Mouse (Mus musculus) lung, postnatal 14 days (tissue): Measurements from ENCODE around the gene Iqsec3.

Experiments used
- DNase-seq: peaks from one replicate; pipeline ENCODE4 v3.0.0; 2021

Iqsec3 gene

GRCm38 (mm10) chr6:121473093-121473821, at the start of gene Iqsec3:
Gene Iqsec3, minus strand, starts transcription at chr6:121473678.
- DNase-seq: peak; percentile 94

GRCm38 (mm10) chr6:121522106-121522705, 48.7 kb upstream of the Iqsec3 start:
- DNase-seq: no peak

GRCm38 (mm10) chr6:121521030-121521429, 47.6 kb upstream of the Iqsec3 start:
- DNase-seq: no peak

- no peak for DNase-seq
Measured at GRCm38 (mm10) chr6:121519896-121520295, 46.4 kb upstream of the Iqsec3 start.

GRCm38 (mm10) chr6:121519266-121519810, 45.9 kb upstream of the Iqsec3 start:
- no peak for DNase-seq

- no peak for DNase-seq
Measured at GRCm38 (mm10) chr6:121517726-121518125, 44.2 kb upstream of the Iqsec3 start.

- DNase-seq: no peak
Measured at GRCm38 (mm10) chr6:121510381-121510780, 36.9 kb upstream of the Iqsec3 start.

GRCm38 (mm10) chr6:121509871-121510270, 36.4 kb upstream of the Iqsec3 start:
- DNase-seq: no peak

GRCm38 (mm10) chr6:121508266-121508665, 34.8 kb upstream of the Iqsec3 start:
- no peak for DNase-seq

- no peak for DNase-seq
Measured at GRCm38 (mm10) chr6:121501044-121501638, 27.7 kb upstream of the Iqsec3 start.

GRCm38 (mm10) chr6:121499856-121500255, 26.4 kb upstream of the Iqsec3 start:
- no peak for DNase-seq

GRCm38 (mm10) chr6:121498819-121499535, 25.5 kb upstream of the Iqsec3 start:
- no peak for DNase-seq

GRCm38 (mm10) chr6:121495606-121496005, 22.1 kb upstream of the Iqsec3 start:
- no peak for DNase-seq

GRCm38 (mm10) chr6:121495026-121495425, 21.5 kb upstream of the Iqsec3 start:
- DNase-seq: no peak

GRCm38 (mm10) chr6:121494319-121494718, 20.8 kb upstream of the Iqsec3 start:
- DNase-seq: no peak

GRCm38 (mm10) chr6:121491339-121491738, 17.9 kb upstream of the Iqsec3 start:
- DNase-seq: no peak

- no peak for DNase-seq
Measured at GRCm38 (mm10) chr6:121472273-121472672, 1.2 kb downstream of the Iqsec3 start.

- DNase-seq: no peak
Measured at GRCm38 (mm10) chr6:121468235-121468634, 5.2 kb downstream of the Iqsec3 start.

- no peak for DNase-seq
Measured at GRCm38 (mm10) chr6:121462628-121463340, 10.7 kb downstream of the Iqsec3 start.

GRCm38 (mm10) chr6:121457381-121457780, 16.1 kb downstream of the Iqsec3 start:
- no peak for DNase-seq

- no peak for DNase-seq
Measured at GRCm38 (mm10) chr6:121456651-121457050, 16.8 kb downstream of the Iqsec3 start.
